ENCODE assay signal across 14 mouse cellular contexts in genomic region chr6:147646401-147646968, GRCm38 (mm10).
"Had no signal": no experiment of that assay in that cellular context is flagged by ENCODE, and none has a peak within 500 bp of the region (broad histone marks: within the 10 kb centered on the region; RNA-seq: fewer than 3 reads in every experiment).

No protein-coding gene starts in this region.

- DNase-seq: kidney, postnatal 14 days; layer of hippocampus, adult 9-11 months; left cerebral cortex, postnatal 4 days; lung, adult 18-20 months; retina, postnatal 1 day; right cerebral cortex, postnatal 4 days; thymus, adult 2 months; thymus, postnatal 25 days had no signal

- H3K27ac ChIP-seq: limb, embryonic 13.5 days; liver, embryonic 14.5 days; midbrain, embryonic 12.5 days; neural tube, embryonic 13.5 days; stomach, embryonic 15.5 days had no signal

- H3K4me3 ChIP-seq: limb, embryonic 13.5 days; midbrain, embryonic 12.5 days; neural tube, embryonic 13.5 days; stomach, embryonic 15.5 days had no signal

- H3K9ac ChIP-seq: limb, embryonic 13.5 days; liver, embryonic 14.5 days; midbrain, embryonic 12.5 days; neural tube, embryonic 13.5 days; stomach, embryonic 15.5 days had no signal

- H3K9me3 ChIP-seq: limb, embryonic 13.5 days; midbrain, embryonic 12.5 days; neural tube, embryonic 13.5 days; stomach, embryonic 15.5 days had no signal

- H3K4me2 ChIP-seq: limb, embryonic 13.5 days; midbrain, embryonic 12.5 days; neural tube, embryonic 13.5 days; stomach, embryonic 15.5 days had no signal

- H3K36me3 ChIP-seq: limb, embryonic 13.5 days; midbrain, embryonic 12.5 days; neural tube, embryonic 13.5 days; stomach, embryonic 15.5 days had no signal

- H3K27me3 ChIP-seq: limb, embryonic 13.5 days; midbrain, embryonic 12.5 days; neural tube, embryonic 13.5 days; stomach, embryonic 15.5 days had no signal

- H3K4me1 ChIP-seq: limb, embryonic 13.5 days; midbrain, embryonic 12.5 days; neural tube, embryonic 13.5 days had no signal

- ATAC-seq: midbrain, embryonic 16.5 days had no signal
